Mouse (Mus musculus) Muller cell, postnatal 12 days (primary cell): ENCODE results near the gene Arhgap15.
"Not testable (repeated sequence)": the region's sequence is repeated elsewhere in the genome, so short reads cannot be mapped to it uniquely, and the experiment has no call there.

Source experiments
- DNase-seq: peaks from one replicate; pipeline ENCODE4 v3.0.0-alpha.2; 2015; ENCODE audit errors: inconsistent ontology term

The Arhgap15 gene

GRCm38 (mm10) chr2:43748287-43748983 lies at the start of gene Arhgap15:
Arhgap15 (plus strand) TSS chr2:43748824.
- DNase-seq, result no peak

GRCm38 (mm10) chr2:43712611-43713138 lies 35.9 kb upstream of the Arhgap15 start:
- DNase-seq, result no peak

DNA sequence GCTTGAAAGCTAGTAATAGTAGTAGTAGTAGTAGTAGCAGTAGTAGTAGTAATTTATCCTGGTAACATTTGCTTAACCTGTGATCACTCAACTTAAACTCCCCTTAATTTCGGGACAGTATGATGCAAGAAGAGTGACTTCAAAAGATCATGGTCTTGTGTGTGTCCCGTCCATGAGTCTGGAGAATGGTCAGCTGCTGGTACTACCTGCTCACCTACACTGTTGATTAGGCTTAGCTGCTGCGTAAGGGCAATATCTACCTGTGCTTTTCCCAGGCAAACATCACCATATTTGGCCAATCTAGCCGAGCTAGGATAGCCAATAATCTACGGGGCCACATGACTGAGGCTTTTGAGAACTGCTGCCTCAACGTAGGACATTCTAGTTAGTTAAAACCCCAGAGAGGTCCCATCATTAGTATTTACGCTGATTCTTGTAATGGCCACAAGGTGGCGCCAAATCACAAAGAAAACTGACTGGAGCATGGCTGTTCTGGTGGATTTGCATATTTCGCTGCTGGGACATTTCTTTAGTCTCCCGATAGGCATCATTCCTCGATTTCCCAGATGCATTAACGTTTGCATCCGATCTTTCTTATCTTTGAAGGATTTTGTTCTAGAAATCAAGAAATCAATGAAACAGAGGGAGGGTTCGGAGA lies 26.0 kb upstream of the Arhgap15 start:
- DNase-seq, result peak; percentile 63

DNA sequence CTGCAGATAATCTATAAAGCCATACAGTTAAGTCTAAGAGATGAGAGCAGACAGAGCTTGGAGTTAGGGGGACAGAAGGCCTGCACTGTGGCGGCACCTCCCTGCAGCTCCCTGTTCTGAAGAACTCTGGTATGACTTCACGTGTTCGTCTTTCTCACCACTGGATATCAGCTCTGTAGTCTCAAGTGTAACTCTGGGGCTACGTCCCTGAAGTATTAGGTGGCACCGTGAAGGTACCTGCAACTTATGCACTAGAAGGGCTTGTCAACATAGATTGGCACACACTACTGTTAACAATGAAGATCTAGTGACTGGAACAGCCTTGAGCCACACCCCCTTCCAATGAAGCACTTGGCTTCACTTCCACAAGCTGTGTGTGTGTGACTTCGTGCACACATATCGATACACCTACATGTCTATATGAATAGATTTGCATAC lies 25.5 kb upstream of the Arhgap15 start:
- DNase-seq, result no peak

DNA sequence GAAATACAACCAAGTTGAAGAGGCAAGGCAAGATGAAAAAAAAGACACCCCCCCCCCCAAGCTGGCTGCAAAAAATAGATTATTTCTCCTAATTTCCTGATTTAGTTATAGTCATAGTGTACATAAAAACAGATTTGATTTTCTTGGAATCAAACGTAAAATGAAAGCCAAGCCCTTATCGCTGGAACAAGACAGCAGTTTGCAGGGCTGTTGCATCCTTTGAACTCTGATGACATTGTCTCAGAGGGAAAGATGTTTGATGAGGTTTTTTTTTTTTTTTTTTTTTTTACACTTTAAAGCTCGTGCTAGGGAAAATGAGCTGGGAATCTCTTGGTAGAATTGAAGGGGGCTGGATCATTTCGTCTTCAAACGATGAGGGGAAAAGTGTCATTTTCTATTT lies 21.4 kb upstream of the Arhgap15 start:
- no peak for DNase-seq

GRCm38 (mm10) chr2:43727693-43728092 lies 20.9 kb upstream of the Arhgap15 start:
- DNase-seq, result no peak

- DNase-seq, result no peak
These were observed 19.8 kb upstream of the Arhgap15 start for GRCm38 (mm10) chr2:43728831-43729230.

DNA sequence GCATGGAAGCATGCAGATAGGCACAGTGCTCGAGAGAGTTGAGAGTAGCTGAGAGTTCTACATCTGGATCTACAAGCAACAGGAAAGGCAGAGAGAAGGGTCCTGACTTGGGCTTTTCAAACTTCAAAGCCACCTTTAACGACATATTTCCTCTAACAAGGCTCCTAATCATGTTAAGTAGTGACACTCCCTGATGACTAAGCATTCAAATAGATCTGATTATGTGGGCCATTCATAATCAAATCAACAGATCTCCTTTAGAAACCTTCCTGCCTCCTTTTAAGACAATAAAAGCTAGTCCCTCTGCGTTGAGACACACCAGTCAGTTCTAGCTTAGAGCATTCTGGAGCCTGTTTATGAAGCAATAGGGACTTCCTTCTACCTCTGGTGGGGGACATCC lies 16.2 kb upstream of the Arhgap15 start:
- no peak for DNase-seq

DNA sequence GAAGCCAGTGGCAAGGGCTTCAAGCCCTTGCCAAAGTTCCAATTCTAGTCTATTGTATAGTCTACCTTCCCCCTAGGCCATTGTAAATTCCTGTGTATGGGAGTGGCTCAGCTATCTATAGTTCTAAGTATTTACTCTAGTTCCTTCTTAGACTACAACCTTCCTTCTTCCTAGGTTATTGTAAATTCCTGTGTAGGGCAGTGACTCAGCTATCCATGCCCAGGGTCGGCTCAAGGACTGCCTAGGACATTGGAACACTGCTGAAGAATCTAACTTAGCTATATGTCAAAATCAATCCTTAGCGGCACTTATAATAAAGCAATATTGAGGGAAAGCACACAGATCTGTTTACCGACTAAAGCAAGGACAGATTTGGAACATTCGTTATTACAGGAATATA lies 13.6 kb upstream of the Arhgap15 start:
- DNase-seq, result not testable (repeated sequence)

DNA sequence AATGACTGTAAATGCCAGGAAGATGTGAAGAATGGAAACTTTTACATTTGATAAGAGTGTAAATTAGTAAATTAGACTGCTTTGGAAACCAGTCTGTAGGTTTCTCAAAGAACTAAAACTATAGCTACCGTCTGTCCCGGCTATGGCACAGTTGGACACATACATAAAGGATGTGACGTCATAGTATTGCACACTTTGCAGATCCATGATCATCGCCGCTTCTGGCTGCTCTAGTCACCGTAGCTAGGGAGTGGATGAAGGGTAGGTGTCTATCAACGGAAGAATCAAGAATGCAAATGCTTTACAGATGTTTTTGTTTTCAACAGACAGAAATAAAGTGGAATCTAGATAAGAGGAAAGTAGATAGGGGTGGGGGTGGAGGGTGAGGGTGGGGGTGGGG lies 11.1 kb upstream of the Arhgap15 start:
- no peak for DNase-seq

DNA sequence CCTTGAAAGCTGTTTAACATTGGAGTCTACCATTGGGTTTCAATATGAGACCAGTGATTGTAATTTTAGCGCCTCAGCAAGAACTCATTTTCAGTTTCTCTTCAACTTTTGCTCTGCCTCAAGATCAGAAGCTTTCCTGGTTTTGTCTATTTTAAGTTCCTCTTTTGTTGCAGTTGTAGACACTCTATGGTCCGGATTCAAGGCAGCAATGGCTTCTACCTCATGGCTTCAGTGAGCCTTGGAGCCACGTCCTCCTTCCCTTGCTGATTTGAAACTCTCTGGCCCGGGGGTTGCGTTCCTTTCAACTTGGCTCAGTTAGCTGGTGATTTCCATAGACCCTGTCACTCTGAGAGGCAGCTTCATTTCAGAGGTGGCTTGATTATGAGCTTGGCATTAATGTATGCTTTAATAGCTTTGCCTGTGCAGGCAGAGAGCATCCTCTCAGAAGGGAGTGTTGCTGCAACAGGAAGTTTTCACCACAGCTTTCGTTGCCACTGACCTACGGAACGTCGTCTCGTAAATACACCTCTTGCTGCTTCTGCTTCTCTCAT lies 10.0 kb upstream of the Arhgap15 start:
- no peak for DNase-seq

DNA sequence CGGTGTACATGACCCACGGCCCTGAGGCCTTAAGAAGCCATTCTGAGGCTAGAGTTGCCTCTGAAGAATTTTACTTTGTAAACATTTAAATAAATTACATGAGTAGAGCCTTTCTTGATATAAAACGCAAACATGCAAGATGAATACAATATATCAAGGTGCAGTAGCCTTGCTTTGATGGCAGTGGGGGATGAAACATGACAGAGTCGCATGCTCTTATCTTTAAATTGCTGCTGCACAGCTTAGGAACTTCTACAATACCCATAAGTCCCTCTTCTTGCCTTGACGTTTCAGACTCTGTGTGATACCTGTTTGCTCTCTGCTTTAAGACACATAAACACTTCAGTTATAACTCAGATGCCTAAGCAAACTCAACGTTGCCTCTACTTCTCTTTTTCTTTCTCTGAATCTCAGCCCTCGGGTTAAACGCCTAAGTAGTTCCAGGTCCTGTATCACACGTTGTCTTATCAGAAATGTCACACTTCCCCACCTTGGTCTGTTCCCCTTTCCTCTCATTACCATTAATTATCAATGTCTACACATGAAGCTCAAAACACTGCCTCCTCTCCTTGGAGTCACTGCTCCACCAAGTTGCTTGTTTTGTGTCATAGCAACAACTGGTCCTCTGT lies 9.3 kb upstream of the Arhgap15 start:
- DNase-seq, result no peak

- no peak for DNase-seq
These were observed 697 bp downstream of the Arhgap15 start for GRCm38 (mm10) chr2:43749321-43749720.

DNA sequence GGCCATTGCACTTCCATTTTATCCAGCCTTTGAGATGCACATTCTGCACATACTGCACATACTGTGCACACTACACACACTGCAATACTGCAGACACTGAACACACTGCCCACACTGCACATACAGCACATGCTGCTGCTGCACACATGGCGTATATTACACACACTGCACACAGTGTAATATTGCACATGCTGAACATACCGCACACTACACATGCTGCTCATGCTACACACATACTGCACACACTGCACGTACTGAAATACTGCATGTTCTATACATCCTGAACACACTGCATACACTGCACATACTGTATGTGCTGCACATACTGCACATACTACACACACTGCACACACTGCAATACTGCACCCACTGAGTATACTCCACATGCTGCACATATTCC lies 7.3 kb downstream of the Arhgap15 start:
- no peak for DNase-seq

DNA sequence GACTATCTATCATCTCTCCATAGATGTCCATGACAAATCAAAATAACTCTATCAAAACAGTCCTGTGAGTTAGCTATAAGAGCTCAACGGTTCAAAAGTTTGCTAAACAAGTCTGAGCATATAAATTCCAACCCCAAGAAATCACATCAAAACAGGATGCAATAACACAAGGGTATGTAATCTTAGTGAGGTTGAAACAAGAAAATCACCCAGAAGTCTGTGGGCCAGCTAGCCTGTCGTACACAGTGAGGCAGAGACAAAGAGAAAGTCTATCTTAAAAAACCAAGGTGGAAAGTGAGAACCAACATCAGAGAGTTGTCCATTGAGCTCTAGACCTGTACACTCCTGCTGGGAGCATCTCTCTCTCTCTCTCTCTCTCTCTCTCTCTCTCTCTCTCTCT lies 8.0 kb downstream of the Arhgap15 start:
- DNase-seq, result no peak

DNA sequence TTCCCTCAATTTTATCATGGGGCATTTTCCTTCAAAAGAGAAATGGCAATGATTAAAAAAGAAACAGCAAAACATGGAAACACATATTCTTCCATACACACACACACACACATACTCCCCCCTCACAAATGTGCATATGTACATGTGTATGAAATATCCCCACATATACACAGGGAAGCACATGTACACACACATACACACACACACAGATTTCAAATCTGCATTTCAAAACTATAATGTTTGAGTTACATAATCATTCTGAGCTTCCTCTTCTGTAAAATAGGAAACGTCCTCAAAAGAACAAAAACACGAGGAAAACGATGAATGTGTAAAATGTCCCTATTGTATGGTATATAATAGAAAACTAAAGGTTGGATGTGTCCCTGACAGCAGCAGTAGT lies 13.1 kb downstream of the Arhgap15 start:
- no peak for DNase-seq

DNA sequence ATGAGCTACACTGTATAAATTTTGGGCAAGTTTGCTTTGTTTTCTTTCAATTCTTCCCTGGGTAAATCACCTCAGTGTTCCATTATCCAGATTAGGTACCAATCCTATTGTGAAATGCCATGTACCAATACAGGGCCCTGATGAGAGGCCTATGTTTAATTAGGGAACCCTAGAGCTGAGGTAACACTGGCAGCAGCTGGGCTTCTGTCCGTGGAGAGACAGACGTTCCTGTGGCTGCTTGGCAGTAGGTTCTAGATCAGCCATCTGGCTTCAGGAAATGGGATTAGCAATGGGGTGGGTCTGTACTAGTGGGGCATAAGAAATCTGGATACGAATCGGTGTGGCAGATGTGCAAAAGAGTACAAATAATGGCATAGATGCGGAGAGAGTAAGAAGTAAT lies 14.7 kb downstream of the Arhgap15 start:
- no peak for DNase-seq

DNA sequence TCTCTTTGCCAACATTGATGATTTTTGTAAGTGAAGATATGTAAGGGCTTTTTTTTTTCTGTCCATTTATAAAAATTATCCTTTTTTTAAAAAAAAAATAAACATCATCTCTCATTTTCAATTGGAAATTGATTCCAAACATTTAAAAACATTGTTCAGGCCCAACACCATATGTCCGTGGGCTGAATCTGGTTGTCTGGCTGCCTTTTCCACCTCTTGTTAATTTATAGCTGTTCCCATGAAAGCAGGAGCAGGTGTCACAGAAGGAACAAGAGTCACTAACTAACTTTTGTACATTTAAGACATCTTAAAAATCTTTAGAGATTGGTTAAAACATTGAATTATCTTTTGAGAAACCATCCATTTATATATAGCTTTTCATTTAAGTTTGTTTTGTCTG lies 15.8 kb downstream of the Arhgap15 start:
- DNase-seq, result no peak

DNA sequence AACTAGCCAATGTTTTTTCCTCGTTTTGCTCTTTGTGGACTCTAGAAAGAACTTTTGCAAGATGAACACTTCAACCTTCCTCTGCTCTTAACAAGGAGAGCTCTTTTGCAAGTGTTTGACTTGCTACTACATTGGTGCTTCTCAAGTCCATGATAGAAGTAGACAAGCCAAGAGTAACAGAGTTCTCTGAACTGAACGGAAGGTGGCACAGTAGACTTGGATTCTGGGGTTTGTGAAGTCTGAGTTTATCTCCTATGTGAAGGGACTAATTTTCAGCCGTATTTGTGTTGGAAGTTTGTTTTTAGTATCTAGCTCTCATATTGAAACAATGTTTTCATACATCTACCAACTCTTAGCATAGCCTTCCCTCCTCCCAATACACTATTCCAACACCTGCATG lies 17.6 kb downstream of the Arhgap15 start:
- no peak for DNase-seq

- DNase-seq, result no peak
These were observed 21.4 kb downstream of the Arhgap15 start for GRCm38 (mm10) chr2:43769850-43770570.

DNA sequence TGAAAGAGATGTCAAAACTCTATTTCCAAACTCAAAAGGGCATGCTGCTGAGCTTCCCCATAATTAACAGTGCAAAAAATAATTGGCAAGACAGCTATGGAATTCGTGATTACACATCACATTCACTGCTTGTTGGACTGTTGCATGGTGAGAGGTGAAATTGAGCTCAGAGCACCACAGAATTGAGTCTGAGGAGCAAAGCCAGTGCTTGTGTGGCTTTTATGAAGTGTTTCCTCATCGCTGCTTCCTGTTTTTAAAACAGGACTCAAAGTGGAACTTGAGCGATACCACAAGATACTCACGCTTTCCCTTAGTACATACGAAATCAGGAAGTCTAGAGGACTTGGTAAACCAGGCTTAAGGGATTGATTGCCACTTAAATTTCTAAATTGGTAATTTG lies 24.0 kb downstream of the Arhgap15 start:
- DNase-seq, result peak; percentile 65

- DNase-seq, result no peak
These were observed 33.5 kb downstream of the Arhgap15 start for GRCm38 (mm10) chr2:43782157-43782556.
